Mouse (Mus musculus): ENCODE measurements around the gene Laptm5. TPM values are rescaled to one million over a fixed set of nuclear protein-coding genes. Genes with fewer than 3 reads are reported as not detected.

Laptm5 gene
- polyA plus RNA-seq, 1 experiment, result not detected

DNA sequence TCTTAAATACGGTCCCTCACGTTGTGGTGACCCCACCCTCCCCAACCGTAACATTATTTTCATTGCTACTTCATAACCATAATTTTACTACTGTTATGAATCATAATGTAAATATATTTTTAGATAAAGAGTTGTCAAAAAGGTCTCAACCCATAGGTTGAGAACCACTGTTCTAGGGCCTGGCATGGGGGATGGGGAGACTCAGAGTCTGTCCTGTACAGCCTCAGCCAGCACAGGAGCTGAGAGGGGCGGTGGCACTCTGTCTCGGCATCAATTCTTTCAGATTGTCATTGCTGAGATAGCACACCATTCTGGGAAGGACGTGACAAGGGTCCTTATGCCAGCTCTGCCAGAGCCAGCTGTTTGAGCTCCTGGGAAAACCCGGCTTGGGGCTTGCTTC is 1.6 kb downstream of the Laptm5 start:
- WGBS, result 87% methylated on average over 7 of the region's 7 CpGs
- TF ChIP-seq CTCF (IDR thresholded peaks at IDR 0.05; ENCODE audit: insufficient read depth, low read depth, low read length) (no peak), POLR2A (IDR thresholded peaks at IDR 0.05; ENCODE audit: insufficient read depth, low read depth, low read length) (no peak)

DNA sequence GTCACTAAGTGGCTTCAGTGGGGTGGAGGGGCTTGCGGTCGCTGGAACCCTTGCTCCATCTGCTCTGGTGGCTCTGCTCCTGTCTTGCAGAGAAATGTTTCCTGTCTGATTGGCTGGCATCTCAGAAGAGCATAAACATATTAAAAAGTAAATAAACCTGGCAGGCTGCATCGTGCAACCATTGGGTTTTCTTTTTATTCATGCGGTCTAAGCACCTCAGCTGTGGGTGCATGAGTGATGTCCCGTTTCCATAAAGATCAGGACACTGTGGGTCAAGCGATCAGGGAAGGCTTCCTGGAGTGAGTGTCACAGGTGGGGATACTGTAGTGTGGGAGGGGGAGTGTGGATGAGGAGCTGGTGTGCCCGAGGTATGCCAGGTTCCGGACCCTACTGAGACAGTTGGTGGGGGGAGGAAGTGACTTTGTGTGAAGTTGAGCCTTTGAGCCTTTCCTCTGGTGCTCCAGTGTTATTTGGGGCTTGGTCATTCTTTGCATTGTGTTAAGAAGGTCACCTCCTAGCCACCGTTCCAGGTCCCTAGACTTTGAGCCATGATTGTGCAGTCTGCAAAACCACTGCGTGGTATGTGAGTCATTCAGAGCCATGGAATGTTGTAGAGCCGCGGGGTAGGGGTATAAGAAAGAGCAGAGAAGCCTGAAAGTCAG is 2.2 kb downstream of the Laptm5 start:
- TF ChIP-seq CTCF (IDR thresholded peaks at IDR 0.05; ENCODE audit: insufficient read depth, low read depth, low read length), result no peak
- TF ChIP-seq POLR2A (IDR thresholded peaks at IDR 0.05; ENCODE audit: insufficient read depth, low read depth, low read length), result no peak
- Histone ChIP-seq H3K27ac (ENCODE audit: insufficient read depth, low read depth, low read length) (no peak overlapping the region), H3K4me3 (ENCODE audit: insufficient read depth, low read depth, low read length) (no peak overlapping the region), H3K4me1 (ENCODE audit: control insufficient read depth, insufficient read depth, low read length) (peaks cover 18% of the 10 kb centered on the region)
- WGBS, result 77% methylated on average over 12 of the region's 12 CpGs

More for the DNA sequence above, 1.6 kb downstream of the Laptm5 start:
- no peak overlapping the region for H3K4me3 ChIP-seq (ENCODE audit: insufficient read depth, low read depth, low read length)
- H3K27ac ChIP-seq (ENCODE audit: insufficient read depth, low read depth, low read length), result no peak overlapping the region
- H3K4me1 ChIP-seq (ENCODE audit: control insufficient read depth, insufficient read depth, low read length), result peaks cover 19% of the 10 kb centered on the region

DNA sequence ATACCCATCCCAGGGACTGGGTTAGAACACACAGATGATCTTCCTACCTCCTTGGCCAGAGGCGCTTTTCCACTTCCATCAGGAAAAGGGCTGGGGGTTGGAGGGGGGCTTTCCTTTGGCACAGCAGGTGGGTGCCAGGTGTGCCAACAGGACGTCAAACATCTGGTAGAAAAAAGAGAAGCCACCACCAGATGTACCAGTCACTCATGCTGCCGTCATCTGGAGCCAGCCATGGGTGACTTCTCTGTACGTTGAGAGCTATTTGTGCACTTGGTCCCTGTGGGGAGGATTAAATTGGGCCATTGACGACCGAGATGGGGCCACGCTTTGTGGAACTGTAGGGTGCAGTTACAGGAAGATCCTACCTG is 2.7 kb downstream of the Laptm5 start:
- Histone ChIP-seq H3K4me3 (ENCODE audit: insufficient read depth, low read depth, low read length) (no peak overlapping the region), H3K27ac (ENCODE audit: insufficient read depth, low read depth, low read length) (no peak overlapping the region), H3K4me1 (ENCODE audit: control insufficient read depth, insufficient read depth, low read length) (peaks cover 16% of the 10 kb centered on the region)
- no peak for TF ChIP-seq POLR2A (IDR thresholded peaks at IDR 0.05; ENCODE audit: insufficient read depth, low read depth, low read length)
- no peak for TF ChIP-seq CTCF (IDR thresholded peaks at IDR 0.05; ENCODE audit: insufficient read depth, low read depth, low read length)
- 77% methylated on average over 7 of the region's 7 CpGs for WGBS

DNA sequence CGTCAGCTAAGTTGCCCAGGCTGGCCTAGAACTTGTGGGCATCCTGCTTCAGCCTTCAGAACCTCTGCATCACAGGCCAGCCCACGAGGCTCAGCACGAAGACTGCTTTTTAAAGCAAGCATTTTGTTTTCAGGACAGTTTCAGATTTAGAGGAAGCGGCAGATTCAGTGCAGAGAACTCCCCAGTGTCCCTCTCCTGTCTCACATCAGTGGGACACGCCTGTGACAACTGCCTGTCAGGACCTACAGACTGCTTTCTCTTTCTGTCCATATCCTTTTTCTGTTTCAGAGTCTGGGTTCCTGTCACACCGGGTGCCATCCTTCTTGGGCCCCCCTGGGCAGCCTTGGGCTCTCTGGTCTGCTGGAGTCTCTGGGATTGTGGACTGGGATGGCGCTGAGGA is 3.7 kb downstream of the Laptm5 start:
- Histone ChIP-seq H3K27ac (ENCODE audit: insufficient read depth, low read depth, low read length) (no peak overlapping the region), H3K4me1 (ENCODE audit: control insufficient read depth, insufficient read depth, low read length) (peaks cover 22% of the 10 kb centered on the region), H3K4me3 (ENCODE audit: insufficient read depth, low read depth, low read length) (no peak overlapping the region)
- WGBS, result 90% methylated on average over 7 of the region's 7 CpGs
- TF ChIP-seq CTCF (IDR thresholded peaks at IDR 0.05; ENCODE audit: insufficient read depth, low read depth, low read length) (no peak), POLR2A (IDR thresholded peaks at IDR 0.05; ENCODE audit: insufficient read depth, low read depth, low read length) (no peak)

DNA sequence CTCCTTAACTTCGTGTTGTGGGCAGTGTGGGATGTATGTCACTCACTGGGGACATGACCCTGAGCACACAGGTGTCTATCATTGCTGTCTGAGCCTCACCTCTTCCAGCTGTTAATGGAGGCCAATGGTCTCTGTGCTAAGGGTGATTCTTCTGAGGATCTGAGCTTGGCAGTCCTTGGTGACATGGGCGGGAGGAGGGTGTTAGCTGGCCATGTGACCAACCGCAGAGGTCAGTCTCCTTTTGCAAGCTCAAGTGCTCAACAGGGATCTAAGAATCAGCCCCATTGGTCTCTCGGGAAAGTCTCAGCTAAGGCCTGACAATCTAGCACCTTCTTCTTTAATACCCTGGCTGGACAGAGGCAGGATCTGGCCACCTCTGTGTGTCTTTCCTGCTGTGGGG is 4.6 kb downstream of the Laptm5 start:
- Histone ChIP-seq H3K4me1 (ENCODE audit: control insufficient read depth, insufficient read depth, low read length) (peaks cover 24% of the 10 kb centered on the region), H3K27ac (ENCODE audit: insufficient read depth, low read depth, low read length) (no peak overlapping the region), H3K4me3 (ENCODE audit: insufficient read depth, low read depth, low read length) (no peak overlapping the region)
- no peak for TF ChIP-seq CTCF (IDR thresholded peaks at IDR 0.05; ENCODE audit: insufficient read depth, low read depth, low read length)
- no peak for TF ChIP-seq POLR2A (IDR thresholded peaks at IDR 0.05; ENCODE audit: insufficient read depth, low read depth, low read length)
- WGBS, result 90% methylated on average over 4 of the region's 4 CpGs

DNA sequence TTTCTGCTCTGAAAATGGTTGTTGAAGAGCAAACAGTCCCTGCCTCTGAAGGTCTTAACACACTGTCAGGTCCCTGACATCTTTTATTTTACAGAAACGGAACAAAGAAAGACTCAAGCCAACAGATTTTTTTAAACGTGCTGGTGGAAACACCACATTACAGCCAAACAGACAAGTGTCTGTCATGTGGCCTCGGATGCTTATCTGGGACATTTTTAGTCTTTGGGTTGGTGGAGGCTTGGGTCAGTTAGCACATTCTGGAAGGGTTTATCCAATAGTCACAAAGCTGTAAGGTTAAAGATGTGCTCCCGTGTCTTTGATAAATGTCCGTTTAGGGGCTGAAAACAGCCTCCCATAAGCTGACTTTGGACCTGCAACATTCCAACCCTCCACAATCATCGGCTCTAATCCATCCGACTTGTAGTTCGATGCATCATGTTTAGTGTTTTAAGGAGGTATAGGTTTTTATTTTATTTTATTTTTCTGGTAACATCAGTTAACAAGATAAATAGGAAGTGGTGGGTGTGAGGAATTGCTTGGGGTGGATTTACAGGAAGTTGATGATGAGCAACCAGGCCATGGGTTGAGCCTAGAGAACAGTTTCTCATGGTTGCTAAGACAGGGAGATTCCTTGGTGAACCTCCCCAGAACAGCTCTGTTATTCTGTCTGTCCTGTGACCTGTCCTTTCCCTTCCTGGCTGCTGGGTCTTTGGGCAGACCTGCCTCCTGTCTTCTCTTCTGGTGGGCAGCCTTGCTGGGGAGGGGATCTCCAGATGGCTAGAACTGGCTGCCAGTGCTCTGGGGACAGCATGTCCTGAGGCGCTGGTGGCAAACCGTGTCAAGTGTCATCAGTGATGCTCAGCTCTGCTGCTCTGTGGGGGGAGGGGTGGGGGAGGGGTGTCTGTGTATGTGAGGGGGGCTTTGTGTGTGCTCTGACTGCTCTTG is 6.2 kb downstream of the Laptm5 start:
- Histone ChIP-seq H3K27ac (ENCODE audit: insufficient read depth, low read depth, low read length) (no peak overlapping the region), H3K4me1 (ENCODE audit: control insufficient read depth, insufficient read depth, low read length) (peaks cover 24% of the 10 kb centered on the region), H3K4me3 (ENCODE audit: insufficient read depth, low read depth, low read length) (no peak overlapping the region)
- 78% methylated on average over 10 of the region's 10 CpGs for WGBS
- no peak for TF ChIP-seq POLR2A (IDR thresholded peaks at IDR 0.05; ENCODE audit: insufficient read depth, low read depth, low read length)
- no peak for TF ChIP-seq CTCF (IDR thresholded peaks at IDR 0.05; ENCODE audit: insufficient read depth, low read depth, low read length)

DNA sequence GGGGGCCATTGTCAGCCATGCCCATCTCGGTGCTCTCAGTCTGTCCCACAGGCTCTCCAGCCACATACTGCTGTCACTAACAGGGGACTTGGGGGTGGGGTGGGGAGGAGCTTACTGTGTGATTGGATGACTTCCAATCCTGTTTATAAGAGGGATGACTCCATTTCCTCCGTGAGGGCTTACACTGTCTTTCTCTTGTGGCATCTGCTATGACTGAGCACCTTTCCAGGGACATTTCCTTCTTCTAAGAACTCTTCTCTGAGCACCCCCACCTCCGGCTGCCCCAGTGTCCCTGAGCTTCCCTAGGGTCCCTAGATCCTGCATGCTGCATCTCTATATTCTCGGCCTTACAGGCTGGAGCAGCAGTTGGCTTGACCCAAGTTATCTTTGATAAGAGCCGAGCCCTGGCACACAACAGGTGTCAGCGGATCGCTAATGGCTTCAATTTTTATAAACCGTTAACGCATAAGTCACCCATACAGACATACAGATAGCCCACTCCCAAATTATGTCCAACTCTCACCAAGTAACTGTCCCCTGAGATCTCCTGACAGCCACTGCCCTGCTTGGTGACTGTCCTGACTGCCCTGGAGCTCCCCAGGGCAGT is 6.9 kb downstream of the Laptm5 start:
- WGBS, result 75% methylated on average over 9 of the region's 9 CpGs
- TF ChIP-seq POLR2A (IDR thresholded peaks at IDR 0.05; ENCODE audit: insufficient read depth, low read depth, low read length) (no peak), CTCF (IDR thresholded peaks at IDR 0.05; ENCODE audit: insufficient read depth, low read depth, low read length) (no peak)
- Histone ChIP-seq H3K27ac (ENCODE audit: insufficient read depth, low read depth, low read length) (no peak overlapping the region), H3K4me1 (ENCODE audit: control insufficient read depth, insufficient read depth, low read length) (peaks cover 24% of the 10 kb centered on the region), H3K4me3 (ENCODE audit: insufficient read depth, low read depth, low read length) (no peak overlapping the region)

DNA sequence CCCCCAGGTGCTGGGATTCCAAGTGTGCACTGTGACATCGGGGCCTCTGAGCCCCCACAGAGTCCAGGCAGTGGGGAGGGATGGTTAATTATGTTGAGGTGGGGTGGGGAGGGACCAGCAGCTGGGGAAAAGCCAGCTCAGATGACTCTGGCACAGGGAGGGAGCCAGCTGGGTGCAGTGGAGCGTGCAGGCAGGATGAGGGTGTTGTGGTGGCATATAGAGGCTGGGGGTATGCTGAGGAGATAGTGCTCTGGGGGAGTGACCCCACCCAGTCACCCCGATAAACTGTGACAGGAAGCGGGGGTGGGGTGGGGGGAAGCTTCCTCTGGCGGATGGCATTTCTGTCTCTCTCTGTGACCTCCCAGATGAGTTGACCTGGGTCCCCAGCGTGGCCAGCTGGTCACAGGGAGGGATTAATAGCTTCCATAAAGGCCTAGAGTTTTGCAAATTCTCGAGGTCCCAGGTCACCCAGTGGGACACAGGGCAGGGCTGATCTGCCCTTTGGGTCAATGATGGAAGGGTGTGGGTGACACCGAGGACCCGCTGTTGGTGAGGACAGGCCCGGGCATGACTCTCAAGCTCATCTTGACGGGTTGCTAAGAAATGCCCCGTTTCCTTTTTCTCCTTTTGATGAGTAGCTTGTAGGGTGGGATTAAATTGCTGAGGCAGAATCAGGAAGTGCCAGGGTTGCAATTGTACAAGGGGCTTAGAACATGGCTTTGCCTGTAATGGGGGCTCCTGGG is 8.2 kb downstream of the Laptm5 start:
- 52% methylated on average over 12 of the region's 12 CpGs for WGBS

More for the DNA sequence above, 8.2 kb downstream of the Laptm5 start:
- H3K27ac ChIP-seq (ENCODE audit: insufficient read depth, low read depth, low read length), result no peak overlapping the region
- peaks cover 21% of the 10 kb centered on the region for H3K4me1 ChIP-seq (ENCODE audit: control insufficient read depth, insufficient read depth, low read length)
- TF ChIP-seq CTCF (IDR thresholded peaks at IDR 0.05; ENCODE audit: insufficient read depth, low read depth, low read length) (no peak), POLR2A (IDR thresholded peaks at IDR 0.05; ENCODE audit: insufficient read depth, low read depth, low read length) (no peak)
- H3K4me3 ChIP-seq (ENCODE audit: insufficient read depth, low read depth, low read length), result no peak overlapping the region

Data from olfactory bulb, adult 2 months (tissue).